Mouse (Mus musculus) limb, embryonic 14.5 days (tissue): ENCODE measurements at regions not wholly inside any gene's neighbourhood (a gene's known extent, or its start where the extent isn't known, plus 50 kb on each side); places are given as distances from the start of the nearest gene placed in this dataset.
A peak's percentile ranks its signal among the peaks of the same experiment; 100 is the strongest.

Experiments
- ATAC-seq: fragments of 200-750 bp; cut with Nextera tagmentation; 2 replicates; pipeline ENCODE4 v1.8.0; 2017; ENCODE audit warnings: low read depth, moderate number of reproducible peaks, moderate TSS enrichment; ENCODE audit not compliant: low FRiP score
- DNase-seq: peaks from one replicate; pipeline ENCODE4 v3.0.0-alpha.2; 2015; ENCODE audit warnings: low spot score
- H3K27ac ChIP-seq: fragments of 300-500 bp; sonication (generic); replicated peaks from 2 replicates; pipeline ENCODE4 v1.5.1; 2014; ENCODE audit warnings: low read depth, mild to moderate bottlenecking, low read length, moderate library complexity, mixed read lengths
- H3K27me3 ChIP-seq: fragments of 300-500 bp; sonication (generic); 2 replicates; pipeline ENCODE4 v1.6.1; 2014; ENCODE audit warnings: low read length, mixed read lengths; ENCODE audit not compliant: control insufficient read depth, insufficient read depth
- H3K36me3 ChIP-seq: fragments of 300-500 bp; sonication (generic); 2 replicates; pipeline ENCODE4 v1.6.1; 2014; ENCODE audit warnings: mild to moderate bottlenecking, low read length, moderate library complexity, mixed read lengths; ENCODE audit not compliant: control insufficient read depth, insufficient read depth
- H3K4me1 ChIP-seq: fragments of 300-500 bp; sonication (generic); 2 replicates; pipeline ENCODE4 v1.6.1; 2014; ENCODE audit warnings: antibody characterized with exemption, low read length, mixed read lengths; ENCODE audit not compliant: control insufficient read depth, insufficient read depth
- H3K4me2 ChIP-seq: fragments of 300-500 bp; sonication (generic); replicated peaks from 2 replicates; pipeline ENCODE4 v1.6.1; 2014; ENCODE audit warnings: low read depth, mild to moderate bottlenecking, low read length, moderate library complexity; ENCODE audit not compliant: severe bottlenecking
- H3K4me3 ChIP-seq: fragments of 300-500 bp; sonication (generic); replicated peaks from 2 replicates; pipeline ENCODE4 v1.5.1; 2014; ENCODE audit warnings: low read length
- H3K9ac ChIP-seq: fragments of 300-500 bp; sonication (generic); 2 replicates; pipeline ENCODE4 v1.6.1; 2014; ENCODE audit warnings: mild to moderate bottlenecking, low read depth, low read length, moderate library complexity; ENCODE audit not compliant: severe bottlenecking
- H3K9me3 ChIP-seq: fragments of 300-500 bp; sonication (generic); 2 replicates; pipeline ENCODE4 v1.6.1; 2016; ENCODE audit warnings: low read length; ENCODE audit not compliant: control insufficient read depth
- POLR2A ChIP-seq: fragments of 200-500 bp; IDR thresholded peaks from 2 replicates; pipeline ENCODE4 v1.8.0; 2012; ENCODE audit warnings: inconsistent platforms, mild to moderate bottlenecking, moderate library complexity, borderline replicate concordance; ENCODE audit not compliant: insufficient read depth, insufficient read length; ENCODE audit errors: extremely low read depth
- WGBS: fragments of 180-500 bp; shearing (Covaris S2); extraction: QIAGEN DNeasy Blood & Tissue Kit; methylation state at CpG from one replicate; pipeline ENCODE4 v1.1.7; 2014; 5-methylcytosine and 5-hydroxymethylcytosine counted together

- TF ChIP-seq POLR2A: no peak
- no peaks in the 10 kb centered on the region for H3K36me3 ChIP-seq
- DNase-seq: no peak
- no peak overlapping the region for H3K9ac ChIP-seq
- ATAC-seq: no peak; the same call in 1 of the 2 replicates
- H3K4me2 ChIP-seq: no peak overlapping the region
- H3K4me3 ChIP-seq: no peak overlapping the region
- 45% methylated on average over 4 of the region's 4 CpGs for WGBS
- no peaks in the 10 kb centered on the region for H3K9me3 ChIP-seq
- no peaks in the 10 kb centered on the region for H3K27me3 ChIP-seq
- peaks cover 7% of the 10 kb centered on the region for H3K4me1 ChIP-seq
- H3K27ac ChIP-seq: no peak overlapping the region
These were observed 270.1 kb upstream of the 1700056E22Rik start for GRCm38 (mm10) chr1:184304204-184304603.

GRCm38 (mm10) chr1:184298701-184299100 lies 264.6 kb upstream of the 1700056E22Rik start:
- Histone ChIP-seq H3K4me2 (no peak overlapping the region), H3K27ac (no peak overlapping the region), H3K9ac (no peak overlapping the region), H3K27me3 (no peaks in the 10 kb centered on the region), H3K9me3 (no peaks in the 10 kb centered on the region), H3K4me1 (no peaks in the 10 kb centered on the region), H3K4me3 (no peak overlapping the region), H3K36me3 (no peaks in the 10 kb centered on the region)
- DNase-seq (no peak), ATAC-seq (no peak)
- 82% methylated on average over 1 of the region's 1 CpGs for WGBS
- no peak for TF ChIP-seq POLR2A

- H3K27me3 ChIP-seq: no peaks in the 10 kb centered on the region
These were observed 263.1 kb upstream of the 1700056E22Rik start for GRCm38 (mm10) chr1:184297001-184297740.

DNA sequence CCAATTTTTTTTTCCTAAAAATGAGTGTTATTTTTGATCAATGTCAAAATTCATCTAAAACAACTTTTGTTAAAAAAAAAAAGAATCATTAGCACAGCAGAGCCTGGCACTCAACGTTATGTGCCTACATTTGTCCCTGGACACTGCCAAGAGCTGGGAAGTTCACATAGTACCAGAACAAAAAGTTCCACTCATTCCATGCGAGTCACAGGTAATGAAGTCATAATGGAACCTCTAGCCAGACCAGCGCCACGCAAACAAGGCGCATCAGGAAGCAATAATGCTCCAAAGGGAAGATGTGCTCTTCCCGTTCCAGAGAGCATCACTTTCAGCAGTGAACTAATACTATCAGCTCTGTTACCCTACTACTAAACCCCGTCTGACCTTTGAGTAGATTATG lies 257.0 kb upstream of the 1700056E22Rik start:
- no peaks in the 10 kb centered on the region for H3K4me1 ChIP-seq
- no peak overlapping the region for H3K4me3 ChIP-seq
- ATAC-seq: no peak
- H3K4me2 ChIP-seq: no peak overlapping the region
- H3K9ac ChIP-seq: no peak overlapping the region
- no peak for DNase-seq
- no peak for TF ChIP-seq POLR2A
- H3K27ac ChIP-seq: no peak overlapping the region
- no peaks in the 10 kb centered on the region for H3K27me3 ChIP-seq
- 84% methylated on average over 7 of the region's 7 CpGs for WGBS
- H3K9me3 ChIP-seq: no peaks in the 10 kb centered on the region
- no peaks in the 10 kb centered on the region for H3K36me3 ChIP-seq

More at GRCm38 (mm10) chr1:184297001-184297740, 263.1 kb upstream of the 1700056E22Rik start:
- H3K9me3 ChIP-seq: no peaks in the 10 kb centered on the region
- no peak overlapping the region for H3K27ac ChIP-seq
- H3K4me1 ChIP-seq: no peaks in the 10 kb centered on the region
- H3K36me3 ChIP-seq: no peaks in the 10 kb centered on the region
- ATAC-seq: peak; percentile 34; the same call in 1 of the 2 replicates
- no peak for TF ChIP-seq POLR2A
- DNase-seq: peak; percentile 71
- 67% methylated on average over 4 of the region's 4 CpGs for WGBS
- no peak overlapping the region for H3K4me2 ChIP-seq
- no peak overlapping the region for H3K4me3 ChIP-seq
- no peak overlapping the region for H3K9ac ChIP-seq

- Histone ChIP-seq H3K27ac (no peak overlapping the region), H3K4me3 (no peak overlapping the region), H3K4me2 (no peak overlapping the region), H3K9me3 (no peaks in the 10 kb centered on the region), H3K36me3 (no peaks in the 10 kb centered on the region), H3K4me1 (no peaks in the 10 kb centered on the region), H3K27me3 (no peaks in the 10 kb centered on the region), H3K9ac (no peak overlapping the region)
- no peak for ATAC-seq
- DNase-seq: no peak
- WGBS: 53% methylated on average over 7 of the region's 7 CpGs
- no peak for TF ChIP-seq POLR2A
These were observed 255.8 kb upstream of the 1700056E22Rik start for GRCm38 (mm10) chr1:184289733-184290416.
